Mouse (Mus musculus): ENCODE measurements around the gene Exosc2. TPM values are rescaled to one million over a fixed set of nuclear protein-coding genes. Genes with fewer than 3 reads are reported as not detected.

The Exosc2 gene
- total and polyA plus RNA-seq, 3 experiments: 26.2 to 68.8 (median 62.5) TPM

- H3K36me3 ChIP-seq (replicated peaks): no peaks in the 10 kb centered on the region
- peaks cover 11% of the 10 kb centered on the region for H3K9me3 ChIP-seq (replicated peaks)
- H3K4me1 ChIP-seq (ENCODE audit: insufficient read depth, low read depth, low read length): no peaks in the 10 kb centered on the region
- DNase-seq (ENCODE audit: low spot score) (no peak), ATAC-seq (ENCODE audit: extremely low read depth, insufficient number of reproducible peaks, low FRiP score, poor library complexity, severe bottlenecking) (no peak)
- H3K4me3 ChIP-seq (ENCODE audit: low read depth, low read length): no peak overlapping the region
- TF ChIP-seq POLR2AphosphoS5 (IDR thresholded peaks at IDR 0.05; ENCODE audit: insufficient replicate concordance, low read depth, low read length): no peak
- no peak for TF ChIP-seq GATA1 (IDR thresholded peaks at IDR 0.05; ENCODE audit: borderline replicate concordance, low read length)
- peaks cover 84% of the 10 kb centered on the region for H3K27me3 ChIP-seq (ENCODE audit: insufficient read depth, low read length)
Measured at GRCm38 (mm10) chr2:31637807-31638206, 32.7 kb upstream of the Exosc2 start.

GRCm38 (mm10) chr2:31638581-31639465 lies 31.7 kb upstream of the Exosc2 start:
- ATAC-seq (ENCODE audit: extremely low read depth, insufficient number of reproducible peaks, low FRiP score, poor library complexity, severe bottlenecking) (no peak), DNase-seq (ENCODE audit: low spot score) (no peak)
- Histone ChIP-seq H3K4me3 (ENCODE audit: low read depth, low read length) (no peak overlapping the region), H3K4me1 (ENCODE audit: insufficient read depth, low read depth, low read length) (no peaks in the 10 kb centered on the region), H3K36me3 (replicated peaks) (no peaks in the 10 kb centered on the region), H3K27me3 (ENCODE audit: insufficient read depth, low read length) (peaks cover 90% of the 10 kb centered on the region), H3K9me3 (replicated peaks) (peaks cover 11% of the 10 kb centered on the region)
- TF ChIP-seq GATA2 (IDR thresholded peaks at IDR 0.05; ENCODE audit: borderline replicate concordance, low read depth, low read length): no peak

- TF ChIP-seq TAL1 (conservative IDR thresholded peaks at IDR 0.05; ENCODE audit: low read depth, low read length) (no peak), CTCF (IDR thresholded peaks at IDR 0.05; ENCODE audit: low read depth, low read length) (no peak), GATA1 (IDR thresholded peaks at IDR 0.05; ENCODE audit: borderline replicate concordance, low read length) (no peak)
- H3K27me3 ChIP-seq (ENCODE audit: insufficient read depth, low read length): peaks cover 89% of the 10 kb centered on the region
- peaks cover 11% of the 10 kb centered on the region for H3K9me3 ChIP-seq (replicated peaks)
- ATAC-seq (ENCODE audit: extremely low read depth, insufficient number of reproducible peaks, low FRiP score, poor library complexity, severe bottlenecking) (no peak), DNase-seq (ENCODE audit: low spot score) (no peak)
- H3K4me1 ChIP-seq (ENCODE audit: insufficient read depth, low read depth, low read length): no peaks in the 10 kb centered on the region
- H3K4me3 ChIP-seq (ENCODE audit: low read depth, low read length): no peak overlapping the region
- H3K36me3 ChIP-seq (replicated peaks): no peaks in the 10 kb centered on the region
Measured at GRCm38 (mm10) chr2:31639466-31639760, 31.1 kb upstream of the Exosc2 start.

- Histone ChIP-seq H3K36me3 (replicated peaks) (no peaks in the 10 kb centered on the region), H3K4me1 (ENCODE audit: insufficient read depth, low read depth, low read length) (no peaks in the 10 kb centered on the region), H3K27me3 (ENCODE audit: insufficient read depth, low read length) (peaks cover 86% of the 10 kb centered on the region), H3K9me3 (replicated peaks) (peaks cover 11% of the 10 kb centered on the region), H3K4me3 (ENCODE audit: low read depth, low read length) (no peak within 1 kb of the TSS)
- TF ChIP-seq GATA1 (IDR thresholded peaks at IDR 0.05; ENCODE audit: borderline replicate concordance, low read length) (no peak), CTCF (IDR thresholded peaks at IDR 0.05; ENCODE audit: low read depth, low read length) (no peak), POLR2AphosphoS5 (IDR thresholded peaks at IDR 0.05; ENCODE audit: insufficient replicate concordance, low read depth, low read length) (no peak), GATA2 (IDR thresholded peaks at IDR 0.05; ENCODE audit: borderline replicate concordance, low read depth, low read length) (no peak), TAL1 (conservative IDR thresholded peaks at IDR 0.05; ENCODE audit: low read depth, low read length) (no peak)
- DNase-seq (ENCODE audit: low spot score) (no peak), ATAC-seq (ENCODE audit: extremely low read depth, insufficient number of reproducible peaks, low FRiP score, poor library complexity, severe bottlenecking) (no peak)
Measured at GRCm38 (mm10) chr2:31639901-31640608, 30.5 kb upstream of the Exosc2 start, which contains the start of gene Prdm12. Prdm12 (plus strand) TSS chr2:31640037.

- no peak for ATAC-seq (ENCODE audit: extremely low read depth, insufficient number of reproducible peaks, low FRiP score, poor library complexity, severe bottlenecking)
- Histone ChIP-seq H3K4me1 (ENCODE audit: insufficient read depth, low read depth, low read length) (no peaks in the 10 kb centered on the region), H3K9me3 (replicated peaks) (peaks cover 11% of the 10 kb centered on the region), H3K4me3 (ENCODE audit: low read depth, low read length) (no peak overlapping the region), H3K27me3 (ENCODE audit: insufficient read depth, low read length) (peaks cover 78% of the 10 kb centered on the region), H3K36me3 (replicated peaks) (no peaks in the 10 kb centered on the region)
- no peak for DNase-seq (ENCODE audit: low spot score)
- TF ChIP-seq TAL1 (conservative IDR thresholded peaks at IDR 0.05; ENCODE audit: low read depth, low read length) (no peak), POLR2AphosphoS5 (IDR thresholded peaks at IDR 0.05; ENCODE audit: insufficient replicate concordance, low read depth, low read length) (no peak), GATA1 (IDR thresholded peaks at IDR 0.05; ENCODE audit: borderline replicate concordance, low read length) (no peak), GATA2 (IDR thresholded peaks at IDR 0.05; ENCODE audit: borderline replicate concordance, low read depth, low read length) (no peak), CTCF (IDR thresholded peaks at IDR 0.05; ENCODE audit: low read depth, low read length) (no peak)
Measured at GRCm38 (mm10) chr2:31640609-31641507, 29.7 kb upstream of the Exosc2 start.

- Histone ChIP-seq H3K36me3 (replicated peaks) (no peaks in the 10 kb centered on the region), H3K4me3 (ENCODE audit: low read depth, low read length) (no peak overlapping the region), H3K4me1 (ENCODE audit: insufficient read depth, low read depth, low read length) (no peaks in the 10 kb centered on the region), H3K9me3 (replicated peaks) (peaks cover 6% of the 10 kb centered on the region), H3K27me3 (ENCODE audit: insufficient read depth, low read length) (peaks cover 72% of the 10 kb centered on the region)
- DNase-seq (ENCODE audit: low spot score) (no peak), ATAC-seq (ENCODE audit: extremely low read depth, insufficient number of reproducible peaks, low FRiP score, poor library complexity, severe bottlenecking) (no peak)
- no peak for TF ChIP-seq CTCF (IDR thresholded peaks at IDR 0.05; ENCODE audit: low read depth, low read length)
- TF ChIP-seq GATA1 (IDR thresholded peaks at IDR 0.05; ENCODE audit: borderline replicate concordance, low read length): no peak
- TF ChIP-seq POLR2AphosphoS5 (IDR thresholded peaks at IDR 0.05; ENCODE audit: insufficient replicate concordance, low read depth, low read length): no peak
- TF ChIP-seq TAL1 (conservative IDR thresholded peaks at IDR 0.05; ENCODE audit: low read depth, low read length): no peak
- no peak for TF ChIP-seq GATA2 (IDR thresholded peaks at IDR 0.05; ENCODE audit: borderline replicate concordance, low read depth, low read length)
Measured at GRCm38 (mm10) chr2:31641508-31641830, 29.0 kb upstream of the Exosc2 start.

Measured in G1E (cell line).